Mouse (Mus musculus) limb, embryonic 11.5 days (tissue): ENCODE results near the gene Eif2ak1. TPM values are rescaled to one million over a fixed set of nuclear protein-coding genes. Genes with fewer than 3 reads are reported as not detected.

Experiments
- ATAC-seq: fragments of 200-750 bp; cut with Nextera tagmentation; 2 replicates; pipeline ENCODE4 v1.8.0; 2017; ENCODE audit warnings: low read depth; ENCODE audit not compliant: insufficient number of reproducible peaks, low FRiP score, low TSS enrichment
- DNase-seq: peaks from one replicate; pipeline ENCODE4 v3.0.0-alpha.2; 2015; ENCODE audit warnings: low spot score
- H3K27ac ChIP-seq: fragments of 300-500 bp; sonication (generic); replicated peaks from 2 replicates; pipeline ENCODE4 v1.5.1; 2014; ENCODE audit warnings: low read depth, mild to moderate bottlenecking, low read length
- H3K27me3 ChIP-seq: fragments of 300-500 bp; sonication (generic); 2 replicates; pipeline ENCODE4 v1.6.1; 2014; ENCODE audit warnings: mild to moderate bottlenecking, low read length, mixed read lengths; ENCODE audit not compliant: control insufficient read depth, insufficient read depth
- H3K36me3 ChIP-seq: fragments of 300-500 bp; sonication (generic); 2 replicates; pipeline ENCODE4 v1.6.1; 2014; ENCODE audit warnings: mild to moderate bottlenecking, low read length, moderate library complexity, mixed read lengths; ENCODE audit not compliant: control insufficient read depth, insufficient read depth
- H3K4me1 ChIP-seq: fragments of 300-500 bp; sonication (generic); 2 replicates; pipeline ENCODE4 v1.6.1; 2014; ENCODE audit warnings: low read length, mixed read lengths; ENCODE audit not compliant: control insufficient read depth, insufficient read depth
- H3K4me2 ChIP-seq: fragments of 300-500 bp; sonication (generic); 2 replicates; pipeline ENCODE4 v1.6.1; 2014; ENCODE audit warnings: low read depth, mild to moderate bottlenecking, moderate library complexity; ENCODE audit not compliant: severe bottlenecking
- H3K4me3 ChIP-seq: fragments of 300-500 bp; sonication (generic); 2 replicates; pipeline ENCODE4 v1.5.1; 2014; ENCODE audit warnings: low read depth, low read length
- H3K9ac ChIP-seq: fragments of 300-500 bp; sonication (generic); 2 replicates; pipeline ENCODE4 v1.6.1; 2014; ENCODE audit warnings: mild to moderate bottlenecking, low read length
- H3K9me3 ChIP-seq: fragments of 300-500 bp; sonication (generic); 2 replicates; pipeline ENCODE4 v1.6.1; 2016; ENCODE audit warnings: low read length; ENCODE audit not compliant: control insufficient read depth
- WGBS: fragments of 180-500 bp; shearing (Covaris S2); extraction: QIAGEN DNeasy Blood & Tissue Kit; methylation state at CpG from one replicate; pipeline ENCODE4 v1.1.7; 2014; 5-methylcytosine and 5-hydroxymethylcytosine counted together
- polyA plus RNA-seq: library from polyadenylated mRNA; unstranded; fragments of >200 nt; fragmentation: Nextera tagmentation; extraction: Ambion mirVana; gene quantifications from 2 replicates; pipeline ENCODE4 v1.2.1, GENCODE M21; 2014

Gene Eif2ak1
- polyA plus RNA-seq, 1 experiment from 2014 or later, result 55.1 TPM

DNA sequence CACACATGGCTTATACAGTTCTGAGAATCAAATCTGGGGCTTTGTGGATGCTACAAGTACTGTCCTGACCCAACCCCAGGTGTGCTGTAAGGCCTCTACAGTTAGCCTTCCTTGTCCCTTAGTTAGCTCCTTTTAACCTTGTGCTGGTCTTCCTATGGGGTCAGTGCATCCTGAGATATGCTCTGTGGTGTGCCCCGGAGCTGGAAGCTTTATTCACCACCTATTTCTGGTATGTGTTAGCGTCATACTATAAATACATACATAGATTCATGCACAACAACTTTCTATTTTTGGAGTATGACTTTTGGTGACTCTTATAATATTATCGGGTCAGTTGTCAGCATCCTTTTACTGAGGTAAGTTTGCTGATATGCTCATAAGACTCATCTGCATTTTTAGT is 67.7 kb downstream of the Eif2ak1 start:
- Histone ChIP-seq H3K4me1 (no peaks in the 10 kb centered on the region), H3K4me2 (no peak overlapping the region), H3K27ac (no peak overlapping the region), H3K36me3 (peaks cover 30% of the 10 kb centered on the region), H3K4me3 (no peak overlapping the region), H3K27me3 (no peaks in the 10 kb centered on the region), H3K9me3 (no peaks in the 10 kb centered on the region), H3K9ac (no peak overlapping the region)
- 95% methylated on average over 3 of the region's 3 CpGs for WGBS
- no peak for DNase-seq
- ATAC-seq, result no peak

DNA sequence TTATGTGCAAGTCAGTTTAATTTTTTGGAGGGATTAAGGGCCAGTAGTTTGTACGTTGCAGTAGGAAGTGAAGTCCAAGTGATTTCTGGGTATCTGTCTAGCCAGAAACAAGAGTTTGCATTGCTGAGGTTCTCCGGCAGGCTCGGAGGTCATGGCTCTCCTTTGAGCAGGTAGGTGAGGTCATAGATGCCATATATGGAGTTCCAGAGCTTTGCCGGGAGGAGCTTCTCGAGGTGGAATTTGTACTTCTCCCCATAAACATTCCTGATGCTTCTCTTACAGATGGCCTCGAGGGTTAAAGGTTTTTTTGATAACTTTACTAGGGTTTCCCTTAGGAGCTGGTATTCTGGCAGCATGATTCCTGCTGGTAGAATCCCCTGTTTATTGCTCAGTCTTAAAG is 73.2 kb downstream of the Eif2ak1 start:
- 75% methylated on average over 6 of the region's 6 CpGs for WGBS
- no peak overlapping the region for H3K4me2 ChIP-seq
- no peaks in the 10 kb centered on the region for H3K27me3 ChIP-seq
- H3K4me1 ChIP-seq, result no peaks in the 10 kb centered on the region
- DNase-seq, result no peak
- no peak overlapping the region for H3K27ac ChIP-seq
- no peak overlapping the region for H3K9ac ChIP-seq
- ATAC-seq, result no peak
- H3K9me3 ChIP-seq, result no peaks in the 10 kb centered on the region
- H3K4me3 ChIP-seq, result no peak overlapping the region
- peaks cover 13% of the 10 kb centered on the region for H3K36me3 ChIP-seq

DNA sequence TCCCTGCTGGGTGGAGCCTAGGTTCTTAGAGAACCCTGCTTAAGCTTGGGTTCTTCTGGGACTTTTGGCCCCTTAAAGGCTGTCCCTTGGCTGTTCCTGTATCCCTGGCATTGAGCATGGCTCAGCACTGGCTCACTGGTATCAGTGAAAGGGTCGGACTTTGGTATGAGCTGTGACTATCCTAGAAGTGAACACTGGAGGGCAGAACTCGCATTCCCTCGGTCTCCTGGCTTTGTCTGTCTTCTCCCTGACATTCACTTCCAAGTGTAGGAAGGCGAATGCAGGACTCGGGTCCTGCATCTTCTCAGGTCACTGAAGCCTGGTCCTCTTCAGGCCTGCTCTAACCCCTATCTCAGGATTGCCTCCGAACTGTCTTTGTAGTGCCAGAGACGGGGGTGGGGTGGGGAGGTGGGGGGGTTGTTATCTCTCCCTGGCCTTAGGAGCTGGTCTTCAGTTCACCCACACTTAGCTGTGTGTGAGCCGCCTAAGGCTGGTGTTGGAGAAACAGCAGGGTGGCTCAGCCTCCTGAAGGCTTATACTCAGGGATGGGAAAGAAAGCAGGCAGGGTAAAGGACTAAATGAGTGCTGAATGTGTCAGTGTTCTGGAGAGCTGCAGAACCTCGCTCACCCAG is 74.8 kb downstream of the Eif2ak1 start:
- 77% methylated on average over 9 of the region's 9 CpGs for WGBS
- DNase-seq (no peak), ATAC-seq (no peak)
- H3K27ac ChIP-seq, result no peak overlapping the region
- H3K4me1 ChIP-seq, result no peaks in the 10 kb centered on the region
- H3K9ac ChIP-seq, result no peak overlapping the region
- H3K9me3 ChIP-seq, result no peaks in the 10 kb centered on the region
- H3K27me3 ChIP-seq, result no peaks in the 10 kb centered on the region
- H3K4me2 ChIP-seq, result no peak overlapping the region
- H3K36me3 ChIP-seq, result peaks cover 7% of the 10 kb centered on the region; the same call in 1 of the 2 replicates
- no peak overlapping the region for H3K4me3 ChIP-seq

- Histone ChIP-seq H3K9ac (no peak overlapping the region), H3K4me2 (no peak overlapping the region), H3K9me3 (no peaks in the 10 kb centered on the region), H3K27ac (no peak overlapping the region), H3K36me3 (peaks cover 9% of the 10 kb centered on the region; the same call in 1 of the 2 replicates), H3K4me3 (no peak overlapping the region), H3K27me3 (no peaks in the 10 kb centered on the region), H3K4me1 (no peaks in the 10 kb centered on the region)
- ATAC-seq (no peak), DNase-seq (no peak)
- WGBS, result 81% methylated on average over 5 of the region's 5 CpGs
Measured at GRCm38 (mm10) chr5:143893396-143893795, 75.8 kb downstream of the Eif2ak1 start.

- ATAC-seq (no peak), DNase-seq (no peak)
- H3K36me3 ChIP-seq, result peaks cover 16% of the 10 kb centered on the region
- no peaks in the 10 kb centered on the region for H3K4me1 ChIP-seq
- no peaks in the 10 kb centered on the region for H3K9me3 ChIP-seq
- H3K4me3 ChIP-seq, result no peak within 1 kb of the TSS
- H3K9ac ChIP-seq, result no peak within 1 kb of the TSS
- no peak within 1 kb of the TSS for H3K4me2 ChIP-seq
- no peaks in the 10 kb centered on the region for H3K27me3 ChIP-seq
- H3K27ac ChIP-seq, result no peak within 1 kb of the TSS
- 86% methylated on average over 14 of the region's 14 CpGs for WGBS
Measured at GRCm38 (mm10) chr5:143897635-143898330, 80.2 kb downstream of the Eif2ak1 start, which contains the start of gene Ankrd61. Gene Ankrd61 (minus strand): TSS chr5:143897685.

- no peaks in the 10 kb centered on the region for H3K27me3 ChIP-seq
- no peak overlapping the region for H3K4me3 ChIP-seq
- H3K9ac ChIP-seq, result no peak overlapping the region
- H3K9me3 ChIP-seq, result no peaks in the 10 kb centered on the region
- peaks cover 26% of the 10 kb centered on the region for H3K36me3 ChIP-seq
- DNase-seq (no peak), ATAC-seq (no peak)
- no peak overlapping the region for H3K4me2 ChIP-seq
- 90% methylated on average over 3 of the region's 3 CpGs for WGBS
- no peaks in the 10 kb centered on the region for H3K4me1 ChIP-seq
- H3K27ac ChIP-seq, result no peak overlapping the region
Measured at GRCm38 (mm10) chr5:143902111-143902510, 84.5 kb downstream of the Eif2ak1 start.

DNA sequence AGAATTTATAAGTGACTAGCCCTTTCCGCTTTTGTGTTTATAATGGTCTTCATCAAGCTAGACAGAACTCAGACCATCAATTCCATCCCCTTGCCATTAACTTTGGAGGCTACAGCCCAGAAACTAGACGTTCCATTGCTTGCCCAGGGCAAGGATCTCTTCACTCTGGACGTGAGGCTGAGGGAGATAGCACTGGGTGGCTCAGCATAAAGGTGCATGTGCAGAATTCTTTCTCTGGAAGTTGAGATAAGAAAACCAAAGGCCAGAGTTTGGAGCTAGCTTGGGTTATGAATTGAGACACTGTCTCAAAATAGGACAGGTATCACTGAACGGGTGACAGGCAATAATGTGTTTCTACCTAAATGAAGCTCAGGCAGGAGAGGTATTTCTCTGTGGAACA is 86.2 kb downstream of the Eif2ak1 start:
- H3K4me3 ChIP-seq, result no peak overlapping the region
- H3K9me3 ChIP-seq, result no peaks in the 10 kb centered on the region
- H3K4me1 ChIP-seq, result peaks cover 3% of the 10 kb centered on the region; the same call in 1 of the 2 replicates
- H3K27ac ChIP-seq, result no peak overlapping the region
- WGBS, result 88% methylated on average over 4 of the region's 4 CpGs
- H3K9ac ChIP-seq, result no peak overlapping the region
- DNase-seq (no peak), ATAC-seq (no peak)
- peaks cover 22% of the 10 kb centered on the region for H3K36me3 ChIP-seq
- H3K4me2 ChIP-seq, result no peak overlapping the region
- H3K27me3 ChIP-seq, result no peaks in the 10 kb centered on the region

DNA sequence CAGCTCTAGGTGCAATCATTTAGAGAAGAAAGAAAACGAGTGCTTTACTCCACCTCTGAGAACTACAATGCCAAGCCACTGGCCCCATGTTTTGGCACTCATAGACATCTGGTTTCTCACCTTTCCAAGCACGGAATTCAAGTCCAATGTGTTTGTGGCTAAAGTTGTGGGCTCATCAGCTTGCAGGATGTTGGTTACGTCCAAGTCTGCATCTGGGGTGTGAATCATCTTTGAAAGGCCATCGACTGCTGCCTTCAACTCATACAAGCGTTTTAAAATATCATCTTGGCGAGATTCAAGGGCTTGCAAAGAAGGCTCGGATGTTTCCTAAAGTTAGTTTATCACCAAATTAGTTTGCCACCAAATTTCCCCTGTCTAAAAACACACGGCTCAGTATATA is 88.8 kb downstream of the Eif2ak1 start:
- H3K27me3 ChIP-seq, result no peaks in the 10 kb centered on the region
- WGBS, result 79% methylated on average over 8 of the region's 8 CpGs
- no peaks in the 10 kb centered on the region for H3K9me3 ChIP-seq
- ATAC-seq (no peak), DNase-seq (no peak)
- no peak overlapping the region for H3K27ac ChIP-seq
- no peak overlapping the region for H3K9ac ChIP-seq
- H3K36me3 ChIP-seq, result peaks cover 22% of the 10 kb centered on the region
- H3K4me2 ChIP-seq, result no peak overlapping the region
- H3K4me3 ChIP-seq, result no peak overlapping the region
- H3K4me1 ChIP-seq, result peaks cover 10% of the 10 kb centered on the region; the same call in 1 of the 2 replicates
